Comparison of ENCODE assay signal across 29 mouse cellular contexts in genomic region chr14:8403310-8403709, GRCm38 (mm10). TPM values are rescaled to one million over a fixed set of nuclear protein-coding genes. Genes with fewer than 3 reads are reported as not detected.
"Had no signal": no experiment of that assay in that cellular context is flagged by ENCODE, and none has a peak within 500 bp of the region (broad histone marks: within the 10 kb centered on the region; RNA-seq: fewer than 3 reads in every experiment).

No protein-coding gene starts in this region.

- ATAC-seq: hindbrain, postnatal 0 days; intestine, embryonic 16.5 days; liver, embryonic 12.5 days had no signal

- H3K9ac ChIP-seq: heart, embryonic 13.5 days; heart, embryonic 15.5 days; hindbrain, embryonic 12.5 days; hindbrain, embryonic 15.5 days; kidney, embryonic 15.5 days; limb, embryonic 13.5 days; limb, embryonic 15.5 days; liver, embryonic 12.5 days; liver, embryonic 14.5 days had no signal

- H3K4me2 ChIP-seq: heart, embryonic 11.5 days; heart, embryonic 13.5 days; heart, embryonic 15.5 days; hindbrain, embryonic 12.5 days; hindbrain, embryonic 15.5 days; kidney, embryonic 15.5 days; limb, embryonic 13.5 days; limb, embryonic 15.5 days; liver, embryonic 12.5 days had no signal

- H3K36me3 ChIP-seq: heart, embryonic 13.5 days; heart, embryonic 15.5 days; hindbrain, embryonic 12.5 days; hindbrain, embryonic 15.5 days; kidney, embryonic 15.5 days; limb, embryonic 13.5 days; limb, embryonic 15.5 days; liver, embryonic 12.5 days had no signal

- H3K4me1 ChIP-seq: heart, embryonic 13.5 days; heart, embryonic 15.5 days; hindbrain, embryonic 12.5 days; hindbrain, embryonic 15.5 days; kidney, embryonic 15.5 days; limb, embryonic 13.5 days; limb, embryonic 15.5 days; liver, embryonic 12.5 days had no signal

- H3K27me3 ChIP-seq: heart, embryonic 13.5 days; heart, embryonic 15.5 days; hindbrain, embryonic 12.5 days; hindbrain, embryonic 15.5 days; kidney, embryonic 15.5 days; limb, embryonic 13.5 days; limb, embryonic 15.5 days; liver, embryonic 12.5 days had no signal

- H3K27ac ChIP-seq: heart, adult 2 months; heart, embryonic 13.5 days; heart, embryonic 15.5 days; hindbrain, embryonic 12.5 days; hindbrain, embryonic 15.5 days; hindbrain, postnatal 0 days; kidney, embryonic 15.5 days; kidney, postnatal 0 days; limb, embryonic 13.5 days; limb, embryonic 15.5 days; liver, embryonic 12.5 days; liver, embryonic 14.5 days had no signal

- DNase-seq: gastrocnemius, postnatal 14 days; gastrocnemius, postnatal 36 days; heart, adult 11 months; heart, adult 2 months; heart, postnatal 14 days; heart, postnatal 36 days; kidney, adult 11 months; kidney, adult 2 months; kidney, adult 9 months; kidney, postnatal 14 days; kidney, postnatal 36 days; layer of hippocampus, adult 9-11 months; layer of hippocampus, postnatal 36 days; left cerebral cortex, postnatal 4 days had no signal

- H3K9me3 ChIP-seq: heart, embryonic 13.5 days; heart, embryonic 15.5 days; hindbrain, embryonic 12.5 days; hindbrain, embryonic 15.5 days; kidney, embryonic 15.5 days; limb, embryonic 13.5 days; limb, embryonic 15.5 days; liver, embryonic 12.5 days had no signal

- H3K4me3 ChIP-seq: heart, adult 2 months; heart, embryonic 13.5 days; heart, embryonic 15.5 days; hindbrain, embryonic 12.5 days; hindbrain, embryonic 15.5 days; kidney, embryonic 15.5 days; limb, embryonic 13.5 days; limb, embryonic 15.5 days; liver, embryonic 12.5 days had no signal

RNA-seq across cellular contexts. Expression of gene Oit1, which starts 24.8 kb away (rescaled TPM):
- polyA plus RNA-seq: heart, embryonic 11.5 days; heart, embryonic 13.5 days; heart, postnatal 0 days; hindbrain, embryonic 12.5 days; hindbrain, embryonic 15.5 days; limb, embryonic 11.5 days; limb, embryonic 13.5 days; liver, embryonic 12.5 days had no signal
